In the genomic region with DNA sequence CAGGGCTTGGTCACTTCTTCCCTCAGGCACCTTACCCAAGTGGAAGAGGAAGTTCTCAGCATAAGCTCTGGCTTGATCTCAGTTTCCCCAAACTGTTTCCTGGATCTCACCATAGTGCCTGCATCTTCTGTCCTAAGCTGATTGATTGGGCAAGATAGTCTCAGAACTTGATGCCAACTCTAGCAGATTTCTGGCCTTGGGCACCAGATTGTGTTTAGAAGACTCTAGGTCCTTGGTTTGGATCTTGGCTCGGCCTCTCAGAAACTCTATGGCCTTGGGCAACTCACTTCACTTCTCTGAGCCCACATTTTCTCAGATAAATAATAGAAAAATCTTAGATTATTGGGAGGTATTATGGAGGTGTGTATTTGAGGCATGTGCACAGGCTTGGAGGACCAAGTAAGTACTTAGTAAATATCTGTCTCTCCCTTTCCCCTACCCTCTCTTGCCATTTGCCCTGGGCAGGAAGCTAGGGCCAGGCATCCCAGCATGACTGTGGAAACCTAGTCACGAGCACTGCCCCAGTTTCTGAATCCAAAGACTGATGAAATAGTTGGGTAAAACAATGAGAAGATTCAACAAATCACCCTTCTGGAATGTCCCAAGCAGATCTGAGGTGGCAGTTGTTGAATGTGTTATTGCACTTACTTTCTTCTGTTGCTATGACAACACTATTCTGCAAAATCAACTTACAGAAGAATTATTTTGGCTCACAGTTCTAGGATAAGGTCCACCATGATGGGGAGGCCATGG, we compare ENCODE assay signal across 21 mouse cellular contexts.
DNase-seq lines count a peak whose midpoint lies in the region; TF ChIP-seq lines count a peak whose summit lies in the region.
"Had no signal": no experiment of that assay in that cellular context is flagged by ENCODE, and none has a peak within 500 bp of the region (broad histone marks: within the 10 kb centered on the region; RNA-seq: fewer than 3 reads in every experiment).

No protein-coding gene starts in this region.

- no peak overlapping the region for H3K4me3 ChIP-seq in myocyte
- H3K4me3 ChIP-seq: embryonic facial prominence, embryonic 12.5 days; embryonic facial prominence, embryonic 15.5 days; gastrocnemius, adult 2 months; heart, adult 2 months; heart, embryonic 10.5 days; heart, embryonic 13.5 days had no signal

- no peak for TF ChIP-seq POLR2A in myocyte (IDR thresholded peaks at IDR 0.05; ENCODE audit: insufficient read length, low read depth)

- no peaks in the 10 kb centered on the region for H3K27me3 ChIP-seq in myocyte (ENCODE audit: control insufficient read depth, insufficient read depth, insufficient read length)
- H3K27me3 ChIP-seq: embryonic facial prominence, embryonic 12.5 days; embryonic facial prominence, embryonic 15.5 days; heart, embryonic 13.5 days had no signal

- no peak overlapping the region for H3ac ChIP-seq in myocyte (ENCODE audit: control insufficient read depth, insufficient read length)

- H3K4me2 ChIP-seq in myocyte (ENCODE audit: low read depth): no peak overlapping the region
- H3K4me2 ChIP-seq: embryonic facial prominence, embryonic 12.5 days; embryonic facial prominence, embryonic 15.5 days; heart, embryonic 13.5 days; hindbrain, embryonic 14.5 days had no signal

- H3K36me3 ChIP-seq in myocyte (ENCODE audit: control insufficient read depth, insufficient read depth): no peaks in the 10 kb centered on the region
- H3K36me3 ChIP-seq: embryonic facial prominence, embryonic 12.5 days; embryonic facial prominence, embryonic 15.5 days; heart, embryonic 10.5 days; heart, embryonic 13.5 days had no signal

- no peaks in the 10 kb centered on the region for H3K79me2 ChIP-seq in myocyte (ENCODE audit: control insufficient read depth, insufficient read depth)

- peak; percentile 17 for DNase-seq in adrenal gland, postnatal 10 days
- no peak for DNase-seq in adrenal gland, adult 18-20 months (ENCODE audit: low spot score in 2 of 2)
- DNase-seq in 3T3-L1 (ENCODE audit: low read depth, low spot score): peak; percentile 43
- peak; percentile 25 for DNase-seq in adipocyte (ENCODE audit: low spot score)
- DNase-seq in lung, adult 18-20 months: no peak
- no peak for DNase-seq in embryo, embryonic 10 days (ENCODE audit: low spot score)
- DNase-seq: adrenal gland, postnatal 25 days; cerebellum, adult 18-20 months; cerebellum, adult 9-10 months; forebrain, postnatal 0 days; gastrocnemius, adult 2 months; gastrocnemius, postnatal 14 days; heart, adult 2 months; heart, postnatal 14 days; heart, postnatal 4 days had no signal

TF ChIP-seq in myocyte, 11 proteins besides CTCF, POLR2A, EP300 and RAD21:
- TF ChIP-seq REST (IDR thresholded peaks at IDR 0.05; ENCODE audit: insufficient read depth, insufficient read length) (no peak), CEBPB (IDR thresholded peaks at IDR 0.05; ENCODE audit: insufficient read depth, poor library complexity, severe bottlenecking) (0 out of 2 replicates have a peak, but pooled peaks have one; percentile 50), MYOD1 (IDR thresholded peaks at IDR 0.05; ENCODE audit: control insufficient read depth in 1 of 3, insufficient read length in 2 of 3, low read depth in 2 of 3) (no peak), E2F4 (IDR thresholded peaks at IDR 0.05; ENCODE audit: insufficient read depth) (no peak), MYOG (IDR thresholded peaks at IDR 0.05; ENCODE audit: control insufficient read depth in 1 of 3, insufficient read depth in 1 of 3, insufficient read length in 2 of 3, low read depth in 2 of 3) (no peak)
TF ChIP-seq in myocyte: peak in this region for 1.

Comparison
In these comparisons a context has a peak if more than half of its experiments do, and no peak if none do; other contexts are left out.
1. DNase-seq: peak in adrenal gland, postnatal 10 days (single experiment), 3T3-L1 (single experiment) and adipocyte (single experiment); none in adrenal gland, adult 18-20 months (0 of 2), lung, adult 18-20 months (0 of 2) and embryo, embryonic 10 days (single experiment).